Mouse (Mus musculus): Measurements from ENCODE around the gene Taar7f. TPM values are rescaled to one million over a fixed set of nuclear protein-coding genes. Genes with fewer than 3 reads are reported as not detected.
"Not testable (repeated sequence)": the region's sequence is repeated elsewhere in the genome, so short reads cannot be mapped to it uniquely, and the experiment has no call there.

Taar7f gene
- total and polyA plus RNA-seq, 3 experiments, result not detected

DNA sequence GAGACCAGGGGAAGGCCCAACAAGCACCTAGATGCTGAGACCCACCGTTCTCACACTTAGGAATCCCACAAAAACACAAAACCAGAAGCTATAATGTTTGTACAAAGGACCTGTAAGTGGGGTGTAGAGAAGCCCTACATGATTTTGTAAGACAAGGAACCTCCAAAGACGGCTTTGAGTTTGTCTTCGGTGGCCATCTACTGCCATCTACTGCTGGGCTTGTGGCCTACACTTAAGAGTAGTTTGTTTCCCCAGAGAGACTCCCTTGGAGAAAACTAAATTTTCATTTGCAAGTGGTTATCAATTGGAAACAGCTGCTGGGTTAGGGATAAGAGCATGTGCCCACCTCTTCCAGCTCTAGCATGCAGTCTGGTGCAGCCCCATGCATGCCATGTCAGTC, 30.9 kb downstream of the Taar7f start:
- H3K4me3 ChIP-seq (ENCODE audit: low read depth, low read length), result no peak overlapping the region
- H3K4me1 ChIP-seq (ENCODE audit: insufficient read depth, low read depth, low read length), result no peaks in the 10 kb centered on the region
- H3K9me3 ChIP-seq (replicated peaks), result no peaks in the 10 kb centered on the region
- H3K27me3 ChIP-seq (ENCODE audit: insufficient read depth, low read length), result no peaks in the 10 kb centered on the region
- no peaks in the 10 kb centered on the region for H3K36me3 ChIP-seq (replicated peaks)
- ATAC-seq (ENCODE audit: extremely low read depth, insufficient number of reproducible peaks, low FRiP score, poor library complexity, severe bottlenecking), result no peak
- no peak for DNase-seq (ENCODE audit: low spot score)
- no peak for TF ChIP-seq GATA2 (IDR thresholded peaks at IDR 0.05; ENCODE audit: borderline replicate concordance, low read depth, low read length)
- no peak for TF ChIP-seq CTCF (IDR thresholded peaks at IDR 0.05; ENCODE audit: low read depth, low read length)
- TF ChIP-seq GATA1 (IDR thresholded peaks at IDR 0.05; ENCODE audit: borderline replicate concordance, low read length), result no peak
- no peak for TF ChIP-seq TAL1 (conservative IDR thresholded peaks at IDR 0.05; ENCODE audit: low read depth, low read length)
- TF ChIP-seq POLR2AphosphoS5 (IDR thresholded peaks at IDR 0.05; ENCODE audit: insufficient replicate concordance, low read depth, low read length), result no peak

DNA sequence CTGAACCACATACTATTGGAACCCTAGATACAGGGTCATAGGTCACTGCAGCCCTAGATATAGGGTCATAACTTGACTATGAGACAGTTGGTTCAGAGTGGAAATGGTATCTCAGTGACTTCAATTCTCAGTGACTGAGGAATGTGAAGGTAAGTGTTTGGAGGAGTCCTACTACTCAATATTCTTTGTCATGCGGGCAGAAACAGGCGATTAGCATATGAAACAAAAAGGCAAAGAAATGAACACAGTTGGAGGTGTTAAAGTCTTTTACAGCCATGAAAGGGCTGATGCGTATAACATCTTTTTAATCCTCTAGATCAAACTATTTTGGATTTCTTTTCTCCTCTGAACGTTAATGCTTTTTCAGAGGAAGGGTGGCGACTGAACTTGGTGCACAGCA, 36.6 kb downstream of the Taar7f start:
- DNase-seq (ENCODE audit: low spot score), result no peak
- Histone ChIP-seq H3K36me3 (replicated peaks) (no peaks in the 10 kb centered on the region), H3K27me3 (ENCODE audit: insufficient read depth, low read length) (no peaks in the 10 kb centered on the region), H3K4me1 (ENCODE audit: insufficient read depth, low read depth, low read length) (no peaks in the 10 kb centered on the region), H3K4me3 (ENCODE audit: low read depth, low read length) (no peak overlapping the region), H3K9me3 (replicated peaks) (no peaks in the 10 kb centered on the region)
- TF ChIP-seq GATA2 (IDR thresholded peaks at IDR 0.05; ENCODE audit: borderline replicate concordance, low read depth, low read length) (no peak), CTCF (IDR thresholded peaks at IDR 0.05; ENCODE audit: low read depth, low read length) (no peak), GATA1 (IDR thresholded peaks at IDR 0.05; ENCODE audit: borderline replicate concordance, low read length) (no peak), TAL1 (conservative IDR thresholded peaks at IDR 0.05; ENCODE audit: low read depth, low read length) (no peak), POLR2AphosphoS5 (IDR thresholded peaks at IDR 0.05; ENCODE audit: insufficient replicate concordance, low read depth, low read length) (no peak)
- ATAC-seq (ENCODE audit: extremely low read depth, insufficient number of reproducible peaks, low FRiP score, poor library complexity, severe bottlenecking), result no peak

DNA sequence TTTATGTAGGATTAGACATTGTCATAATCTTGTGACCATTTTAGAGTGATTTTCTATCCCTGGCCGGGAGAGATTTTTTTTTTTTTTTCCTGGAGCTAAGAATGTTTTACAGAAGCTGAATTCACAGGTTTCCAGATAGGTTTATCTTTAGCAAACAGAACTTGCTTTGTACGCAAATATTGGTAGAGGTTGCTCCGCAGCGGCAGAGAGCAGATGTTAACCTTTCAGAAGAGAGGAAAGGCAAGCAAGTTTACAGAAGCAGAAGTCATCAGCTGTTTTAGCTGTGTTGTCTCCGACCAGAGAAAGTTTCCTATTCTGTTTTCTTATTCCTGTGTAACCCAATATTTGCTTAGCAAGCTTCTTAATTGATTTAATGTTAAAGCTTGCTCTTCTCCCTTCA, 37.2 kb downstream of the Taar7f start:
- TF ChIP-seq CTCF (IDR thresholded peaks at IDR 0.05; ENCODE audit: low read depth, low read length), result no peak
- no peak for TF ChIP-seq POLR2AphosphoS5 (IDR thresholded peaks at IDR 0.05; ENCODE audit: insufficient replicate concordance, low read depth, low read length)
- no peak for TF ChIP-seq GATA1 (IDR thresholded peaks at IDR 0.05; ENCODE audit: borderline replicate concordance, low read length)
- no peak for TF ChIP-seq GATA2 (IDR thresholded peaks at IDR 0.05; ENCODE audit: borderline replicate concordance, low read depth, low read length)
- TF ChIP-seq TAL1 (conservative IDR thresholded peaks at IDR 0.05; ENCODE audit: low read depth, low read length), result no peak
- H3K9me3 ChIP-seq (replicated peaks), result no peaks in the 10 kb centered on the region
- no peaks in the 10 kb centered on the region for H3K27me3 ChIP-seq (ENCODE audit: insufficient read depth, low read length)
- no peak overlapping the region for H3K4me3 ChIP-seq (ENCODE audit: low read depth, low read length)
- H3K36me3 ChIP-seq (replicated peaks), result no peaks in the 10 kb centered on the region
- DNase-seq (ENCODE audit: low spot score) (no peak), ATAC-seq (ENCODE audit: extremely low read depth, insufficient number of reproducible peaks, low FRiP score, poor library complexity, severe bottlenecking) (no peak)
- no peaks in the 10 kb centered on the region for H3K4me1 ChIP-seq (ENCODE audit: insufficient read depth, low read depth, low read length)

DNA sequence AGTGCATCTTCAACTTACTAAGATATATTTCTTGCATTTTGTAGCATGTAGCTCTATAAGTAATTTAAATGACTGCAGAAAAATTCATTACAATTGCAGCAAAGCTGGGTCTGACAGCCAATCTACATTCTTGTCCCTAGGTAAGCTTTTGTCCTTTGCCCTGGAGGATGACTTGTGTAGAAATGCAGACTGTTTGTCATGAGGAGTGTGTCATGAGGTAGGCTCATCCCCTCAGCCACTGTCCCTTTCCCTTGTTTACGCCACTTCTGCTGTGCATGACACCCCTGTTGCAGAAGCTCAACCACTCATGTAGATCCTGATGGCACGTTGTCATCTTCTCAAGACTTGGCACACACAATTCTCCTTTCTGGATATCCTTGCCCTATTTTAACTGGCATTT, 37.9 kb downstream of the Taar7f start:
- no peaks in the 10 kb centered on the region for H3K36me3 ChIP-seq (replicated peaks)
- no peaks in the 10 kb centered on the region for H3K27me3 ChIP-seq (ENCODE audit: insufficient read depth, low read length)
- no peaks in the 10 kb centered on the region for H3K9me3 ChIP-seq (replicated peaks)
- H3K4me1 ChIP-seq (ENCODE audit: insufficient read depth, low read depth, low read length), result no peaks in the 10 kb centered on the region
- no peak for ATAC-seq (ENCODE audit: extremely low read depth, insufficient number of reproducible peaks, low FRiP score, poor library complexity, severe bottlenecking)
- DNase-seq (ENCODE audit: low spot score), result no peak
- no peak for TF ChIP-seq GATA2 (IDR thresholded peaks at IDR 0.05; ENCODE audit: borderline replicate concordance, low read depth, low read length)
- no peak for TF ChIP-seq CTCF (IDR thresholded peaks at IDR 0.05; ENCODE audit: low read depth, low read length)
- TF ChIP-seq GATA1 (IDR thresholded peaks at IDR 0.05; ENCODE audit: borderline replicate concordance, low read length), result no peak
- no peak for TF ChIP-seq POLR2AphosphoS5 (IDR thresholded peaks at IDR 0.05; ENCODE audit: insufficient replicate concordance, low read depth, low read length)
- TF ChIP-seq TAL1 (conservative IDR thresholded peaks at IDR 0.05; ENCODE audit: low read depth, low read length), result no peak
- no peak overlapping the region for H3K4me3 ChIP-seq (ENCODE audit: low read depth, low read length)

DNA sequence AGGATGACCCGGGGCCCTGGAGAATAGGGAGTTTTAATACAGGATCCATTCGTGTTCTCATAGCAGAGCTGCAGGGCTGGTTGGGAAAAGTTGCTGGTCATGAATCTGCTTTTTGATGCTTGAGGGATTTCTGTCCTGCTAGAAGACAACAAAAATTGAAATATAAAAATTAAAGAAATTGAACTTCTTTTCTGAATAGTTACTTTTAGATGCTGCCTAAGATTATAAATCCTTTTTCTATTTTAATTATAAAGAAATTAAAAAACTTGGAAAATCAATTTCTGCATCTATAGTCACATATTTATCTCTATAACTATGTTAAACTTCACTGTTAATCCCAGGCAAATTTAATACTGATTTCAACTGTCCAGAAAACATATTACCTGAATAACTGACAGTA, 42.9 kb downstream of the Taar7f start, which contains the start of gene Taar8b:
Gene Taar8b, minus strand, starts transcription at position 101 of the 400 bp plus-strand sequence.
- DNase-seq (ENCODE audit: low spot score) (no peak), ATAC-seq (ENCODE audit: extremely low read depth, insufficient number of reproducible peaks, low FRiP score, poor library complexity, severe bottlenecking) (no peak)
- Histone ChIP-seq H3K4me3 (ENCODE audit: low read depth, low read length) (no peak within 1 kb of the TSS), H3K27me3 (ENCODE audit: insufficient read depth, low read length) (no peaks in the 10 kb centered on the region), H3K36me3 (replicated peaks) (no peaks in the 10 kb centered on the region), H3K4me1 (ENCODE audit: insufficient read depth, low read depth, low read length) (no peaks in the 10 kb centered on the region), H3K9me3 (replicated peaks) (no peaks in the 10 kb centered on the region)
- no peak for TF ChIP-seq POLR2AphosphoS5 (IDR thresholded peaks at IDR 0.05; ENCODE audit: insufficient replicate concordance, low read depth, low read length)

DNA sequence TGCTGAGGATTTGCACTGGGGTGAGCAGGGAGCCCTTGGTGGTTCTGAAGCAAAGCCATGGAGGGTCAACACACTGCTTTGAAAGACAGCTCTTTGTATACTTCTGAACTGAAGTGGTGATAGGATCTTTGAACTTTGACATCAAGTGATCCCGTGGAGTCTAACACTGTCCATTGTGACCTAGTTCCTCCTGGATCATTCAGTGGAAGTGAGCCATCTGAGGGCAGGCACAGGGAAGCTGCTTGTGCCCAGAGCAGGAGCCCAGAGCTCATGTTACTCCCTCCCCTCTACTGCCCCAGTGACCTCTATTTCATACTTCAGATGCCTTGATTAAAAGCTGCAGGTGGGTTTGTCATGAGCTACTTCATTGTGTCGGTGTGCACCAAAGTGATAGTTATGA, 47.7 kb downstream of the Taar7f start:
- not testable (repeated sequence) for H3K36me3 ChIP-seq (replicated peaks); H3K27me3 ChIP-seq (ENCODE audit: insufficient read depth, low read length); H3K4me1 ChIP-seq (ENCODE audit: insufficient read depth, low read depth, low read length); H3K4me3 ChIP-seq (ENCODE audit: low read depth, low read length); H3K9me3 ChIP-seq (replicated peaks); DNase-seq (ENCODE audit: low spot score); ATAC-seq (ENCODE audit: extremely low read depth, insufficient number of reproducible peaks, low FRiP score, poor library complexity, severe bottlenecking)

Other genes starting within 250 kb of the Taar7f start
- not detected in 2 replicates for gene Vnn3, start 198.0 kb upstream of the Taar7f start, total RNA-seq (2014; fragmentation: Nextera tagmentation)
- gene Vnn3, start 198.0 kb upstream of the Taar7f start, total RNA-seq (2017), result not detected in 2 replicates
- not detected in 2 replicates for gene Vnn3, start 198.0 kb upstream of the Taar7f start, polyA plus RNA-seq (2012)
- not detected in 2 replicates for gene Vnn1, start 154.8 kb upstream of the Taar7f start, total RNA-seq (2014; fragmentation: Nextera tagmentation)
- 0.06 TPM in 1 of 2 replicates, not detected in the other for gene Vnn1, start 154.8 kb upstream of the Taar7f start, total RNA-seq (2017)
- gene Vnn1, start 154.8 kb upstream of the Taar7f start, polyA plus RNA-seq (2012), result not detected in 2 replicates
- not detected in 2 replicates for gene Taar1, start 129.2 kb upstream of the Taar7f start, total RNA-seq (2014; fragmentation: Nextera tagmentation)
- gene Taar1, start 129.2 kb upstream of the Taar7f start, total RNA-seq (2017), result 0.23 TPM in 1 of 2 replicates, not detected in the other
- not detected in 2 replicates for gene Taar1, start 129.2 kb upstream of the Taar7f start, polyA plus RNA-seq (2012)
- not detected in 2 replicates for gene Taar2, start 110.9 kb upstream of the Taar7f start, total RNA-seq (2014; fragmentation: Nextera tagmentation)
- 0.12 TPM in 1 of 2 replicates, not detected in the other for gene Taar2, start 110.9 kb upstream of the Taar7f start, total RNA-seq (2017)
- not detected in 2 replicates for gene Taar2, start 110.9 kb upstream of the Taar7f start, polyA plus RNA-seq (2012)
- not detected in 2 replicates for gene Taar3, start 100.0 kb upstream of the Taar7f start, total RNA-seq (2014; fragmentation: Nextera tagmentation)
- gene Taar3, start 100.0 kb upstream of the Taar7f start, total RNA-seq (2017), result 0.11 TPM in 1 of 2 replicates, not detected in the other
- not detected in 2 replicates for gene Taar3, start 100.0 kb upstream of the Taar7f start, polyA plus RNA-seq (2012)
- gene Taar4, start 89.0 kb upstream of the Taar7f start, total RNA-seq (2014; fragmentation: Nextera tagmentation), result not detected in 2 replicates
- 0.29 TPM in 1 of 2 replicates, not detected in the other for gene Taar4, start 89.0 kb upstream of the Taar7f start, total RNA-seq (2017)
- not detected in 2 replicates for gene Taar4, start 89.0 kb upstream of the Taar7f start, polyA plus RNA-seq (2012)
- not detected in 2 replicates for gene Taar5, start 78.8 kb upstream of the Taar7f start, total RNA-seq (2014; fragmentation: Nextera tagmentation)
- 0.38 TPM in 1 of 2 replicates, not detected in the other for gene Taar5, start 78.8 kb upstream of the Taar7f start, total RNA-seq (2017)
- not detected in 2 replicates for gene Taar5, start 78.8 kb upstream of the Taar7f start, polyA plus RNA-seq (2012)
- gene Taar6, start 63.9 kb upstream of the Taar7f start, total RNA-seq (2014; fragmentation: Nextera tagmentation), result not detected in 2 replicates
- not detected in 2 replicates for gene Taar6, start 63.9 kb upstream of the Taar7f start, total RNA-seq (2017)
- gene Taar6, start 63.9 kb upstream of the Taar7f start, polyA plus RNA-seq (2012), result not detected in 2 replicates
- gene Taar7a, start 56.0 kb upstream of the Taar7f start, total RNA-seq (2014; fragmentation: Nextera tagmentation), result not detected in 2 replicates
- not detected in 2 replicates for gene Taar7a, start 56.0 kb upstream of the Taar7f start, total RNA-seq (2017)
- gene Taar7a, start 56.0 kb upstream of the Taar7f start, polyA plus RNA-seq (2012), result not detected in 2 replicates
- not detected in 2 replicates for gene Taar7b, start 49.6 kb upstream of the Taar7f start, total RNA-seq (2014; fragmentation: Nextera tagmentation)
- gene Taar7b, start 49.6 kb upstream of the Taar7f start, total RNA-seq (2017), result not detected in 2 replicates
- not detected in 2 replicates for gene Taar7b, start 49.6 kb upstream of the Taar7f start, polyA plus RNA-seq (2012)
- not detected in 2 replicates for gene Taar7d, start 22.3 kb upstream of the Taar7f start, total RNA-seq (2014; fragmentation: Nextera tagmentation)
- gene Taar7d, start 22.3 kb upstream of the Taar7f start, total RNA-seq (2017), result 0.16 TPM in 1 of 2 replicates, not detected in the other
- gene Taar7d, start 22.3 kb upstream of the Taar7f start, polyA plus RNA-seq (2012), result not detected in 2 replicates
- gene Taar7e, start 11.9 kb upstream of the Taar7f start, total RNA-seq (2014; fragmentation: Nextera tagmentation), result not detected in 2 replicates
- 0.33 TPM in 1 of 2 replicates, not detected in the other for gene Taar7e, start 11.9 kb upstream of the Taar7f start, total RNA-seq (2017)
- not detected in 2 replicates for gene Taar7e, start 11.9 kb upstream of the Taar7f start, polyA plus RNA-seq (2012)
- gene Taar8a, start 27.0 kb downstream of the Taar7f start, total RNA-seq (2014; fragmentation: Nextera tagmentation), result not detected in 2 replicates
- not detected in 2 replicates for gene Taar8a, start 27.0 kb downstream of the Taar7f start, total RNA-seq (2017)
- not detected in 2 replicates for gene Taar8a, start 27.0 kb downstream of the Taar7f start, polyA plus RNA-seq (2012)
- gene Taar8b, start 42.8 kb downstream of the Taar7f start, total RNA-seq (2014; fragmentation: Nextera tagmentation), result not detected in 2 replicates
- gene Taar8b, start 42.8 kb downstream of the Taar7f start, total RNA-seq (2017), result not detected in 2 replicates
- not detected in 2 replicates for gene Taar8b, start 42.8 kb downstream of the Taar7f start, polyA plus RNA-seq (2012)
- not detected in 2 replicates for gene Taar8c, start 52.4 kb downstream of the Taar7f start, total RNA-seq (2014; fragmentation: Nextera tagmentation)
- not detected in 2 replicates for gene Taar8c, start 52.4 kb downstream of the Taar7f start, total RNA-seq (2017)
- not detected in 2 replicates for gene Taar8c, start 52.4 kb downstream of the Taar7f start, polyA plus RNA-seq (2012)
- not detected in 2 replicates for gene Taar9, start 60.0 kb downstream of the Taar7f start, total RNA-seq (2014; fragmentation: Nextera tagmentation)
- 0.11 TPM in 1 of 2 replicates, not detected in the other for gene Taar9, start 60.0 kb downstream of the Taar7f start, total RNA-seq (2017)
- gene Taar9, start 60.0 kb downstream of the Taar7f start, polyA plus RNA-seq (2012), result not detected in 2 replicates
- 33.1 and 61.8 TPM in 2 replicates for gene Stx7, start 99.8 kb downstream of the Taar7f start, total RNA-seq (2014; fragmentation: Nextera tagmentation)
- 35.7 and 39.2 TPM in 2 replicates for gene Stx7, start 99.8 kb downstream of the Taar7f start, total RNA-seq (2017)
- gene Stx7, start 99.8 kb downstream of the Taar7f start, polyA plus RNA-seq (2012), result 40.7 and 47.8 TPM in 2 replicates
- gene Moxd1, start 174.0 kb downstream of the Taar7f start, total RNA-seq (2014; fragmentation: Nextera tagmentation), result not detected in 2 replicates
- gene Moxd1, start 174.0 kb downstream of the Taar7f start, total RNA-seq (2017), result 0.06 TPM in 1 of 2 replicates, not detected in the other
- gene Moxd1, start 174.0 kb downstream of the Taar7f start, polyA plus RNA-seq (2012), result not detected in 2 replicates